Comparison of ENCODE assay signal across 8 mouse cellular contexts in genomic region chr2:122312722-122313417, GRCm38 (mm10). TPM values are rescaled to one million over a fixed set of nuclear protein-coding genes. Genes with fewer than 3 reads are reported as not detected.
A peak's percentile ranks its signal among the peaks of the same experiment; 100 is the strongest.
DNase-seq lines count a peak whose midpoint lies in the region; ATAC-seq and TF ChIP-seq lines count a peak whose summit lies in the region.

No protein-coding gene starts in this region.

- no peaks in the 10 kb centered on the region for H3K36me3 ChIP-seq in liver, postnatal 0 days (replicated peaks; ENCODE audit: insufficient read depth, low read length)
- H3K36me3 ChIP-seq in neural tube, embryonic 13.5 days, result no peaks in the 10 kb centered on the region

- H3K27ac ChIP-seq in liver, postnatal 0 days (ENCODE audit: low read depth), result no peak overlapping the region
- no peak overlapping the region for H3K27ac ChIP-seq in neural tube, embryonic 13.5 days (replicated peaks)

- peak overlapping the region; percentile 17 for H3K4me3 ChIP-seq in liver, postnatal 0 days (ENCODE audit: low read depth, low read length)
- H3K4me3 ChIP-seq in neural tube, embryonic 13.5 days, result peak overlapping the region; percentile 14; the same call in 1 of the 2 replicates

- peak; percentile 74 for TF ChIP-seq CTCF in liver, postnatal 0 days (IDR thresholded peaks at IDR 0.05; ENCODE audit: low read depth)

- peak; percentile 58 for DNase-seq in CD4-positive helper T cell, adult 2 months (ENCODE audit: low read depth, low spot score)
- peak; percentile 82 for DNase-seq in embryo, embryonic 11 days
- peak; percentile 17 for DNase-seq in kidney, adult 11 months
- peak; percentile 73 for DNase-seq in liver, postnatal 0 days
- peak; percentile 41 to 80 for DNase-seq in thymus, postnatal 10 days (ENCODE audit: low spot score in 2 of 2)

- peak; percentile 49 for ATAC-seq in activated CD4-positive, CD25-positive, alpha-beta regulatory T cell, adult 4 months
- peak; percentile 84 for ATAC-seq in granulocyte monocyte progenitor cell, adult 5-6 weeks (replicated peaks; ENCODE audit: poor library complexity, severe bottlenecking)
- ATAC-seq in liver, postnatal 0 days, result no peak
- ATAC-seq in neural tube, embryonic 13.5 days (ENCODE audit: low read depth), result peak; percentile 59; the same call in 1 of the 2 replicates

- 5% methylated on average over 27 of the region's 27 CpGs for WGBS in liver, postnatal 0 days (ENCODE audit: insufficient replicate concordance)
- WGBS in neural tube, embryonic 13.5 days, result 4% methylated on average over 27 of the region's 27 CpGs

- peaks cover 8% of the 10 kb centered on the region for H3K4me1 ChIP-seq in liver, postnatal 0 days (ENCODE audit: insufficient read depth)
- peaks cover 11% of the 10 kb centered on the region for H3K4me1 ChIP-seq in neural tube, embryonic 13.5 days (replicated peaks)

- H3K9me3 ChIP-seq in liver, postnatal 0 days (ENCODE audit: low read length), result no peaks in the 10 kb centered on the region
- H3K9me3 ChIP-seq in neural tube, embryonic 13.5 days, result no peaks in the 10 kb centered on the region

- TF ChIP-seq EP300 in liver, postnatal 0 days (IDR thresholded peaks at IDR 0.05; ENCODE audit: low read depth), result no peak

- peaks cover 60% of the 10 kb centered on the region for H3K27me3 ChIP-seq in liver, postnatal 0 days (ENCODE audit: insufficient read depth, low read length)
- peaks cover 65% of the 10 kb centered on the region for H3K27me3 ChIP-seq in neural tube, embryonic 13.5 days

- no peak overlapping the region for H3K9ac ChIP-seq in liver, postnatal 0 days (replicated peaks)
- no peak overlapping the region for H3K9ac ChIP-seq in neural tube, embryonic 13.5 days

- H3K4me2 ChIP-seq in liver, postnatal 0 days (ENCODE audit: low read depth, low read length), result peak overlapping the region; percentile 53
- H3K4me2 ChIP-seq in neural tube, embryonic 13.5 days, result peak overlapping the region; percentile 40

RNA-seq across cellular contexts. Expression of gene Duoxa1, which starts 0.7 kb away (rescaled TPM):
- polyA plus RNA-seq in activated CD4-positive, CD25-positive, alpha-beta regulatory T cell, adult 4 months (2017; shearing (Covaris generic)), result under 1 TPM in 1 of 2 experiments, not detected in 1; 0.25 TPM
- not detected in 2 replicates for total RNA-seq in granulocyte monocyte progenitor cell, adult 5-6 weeks (2014; fragmentation: Nextera tagmentation)
- total RNA-seq in granulocyte monocyte progenitor cell, adult 5-6 weeks (2017), result 0.10 TPM in 1 of 2 replicates, not detected in the other
- not detected in 2 replicates for polyA plus RNA-seq in liver, postnatal 0 days (2015; fragmentation: Nextera tagmentation; extraction: Ambion mirVana)
- polyA plus RNA-seq in neural tube, embryonic 13.5 days (2015; fragmentation: Nextera tagmentation; extraction: Ambion mirVana), result 0.29 TPM in 1 of 2 replicates, not detected in the other

RNA-seq across cellular contexts. Expression of gene Duox1, which starts 2.6 kb away (rescaled TPM):
- not detected for polyA plus RNA-seq in activated CD4-positive, CD25-positive, alpha-beta regulatory T cell, adult 4 months (2017; shearing (Covaris generic))
- total RNA-seq in granulocyte monocyte progenitor cell, adult 5-6 weeks (2014; fragmentation: Nextera tagmentation), result not detected in 2 replicates
- total RNA-seq in granulocyte monocyte progenitor cell, adult 5-6 weeks (2017), result not detected in 2 replicates
- not detected in 2 replicates for polyA plus RNA-seq in liver, postnatal 0 days (2015; fragmentation: Nextera tagmentation; extraction: Ambion mirVana)
- polyA plus RNA-seq in neural tube, embryonic 13.5 days (2015; fragmentation: Nextera tagmentation; extraction: Ambion mirVana), result 0.06 and 0.13 TPM in 2 replicates

RNA-seq across cellular contexts. Expression of gene Duoxa2, which starts 14.2 kb away (rescaled TPM):
- not detected for polyA plus RNA-seq in activated CD4-positive, CD25-positive, alpha-beta regulatory T cell, adult 4 months (2017; shearing (Covaris generic))
- not detected in 2 replicates for total RNA-seq in granulocyte monocyte progenitor cell, adult 5-6 weeks (2014; fragmentation: Nextera tagmentation)
- not detected in 2 replicates for total RNA-seq in granulocyte monocyte progenitor cell, adult 5-6 weeks (2017)
- polyA plus RNA-seq in liver, postnatal 0 days (2015; fragmentation: Nextera tagmentation; extraction: Ambion mirVana), result not detected in 2 replicates
- not detected in 2 replicates for polyA plus RNA-seq in neural tube, embryonic 13.5 days (2015; fragmentation: Nextera tagmentation; extraction: Ambion mirVana)

RNA-seq across cellular contexts. Expression of gene Duox2, which starts 14.6 kb away (rescaled TPM):
- polyA plus RNA-seq in activated CD4-positive, CD25-positive, alpha-beta regulatory T cell, adult 4 months (2017; shearing (Covaris generic)), result not detected
- total RNA-seq in granulocyte monocyte progenitor cell, adult 5-6 weeks (2014; fragmentation: Nextera tagmentation), result not detected in 2 replicates
- not detected in 2 replicates for total RNA-seq in granulocyte monocyte progenitor cell, adult 5-6 weeks (2017)
- polyA plus RNA-seq in liver, postnatal 0 days (2015; fragmentation: Nextera tagmentation; extraction: Ambion mirVana), result 0.02 TPM in 2 replicates
- polyA plus RNA-seq in neural tube, embryonic 13.5 days (2015; fragmentation: Nextera tagmentation; extraction: Ambion mirVana), result not detected in 2 replicates

RNA-seq across cellular contexts. Expression of gene Shf, which starts 56.1 kb away (rescaled TPM):
- under 1 TPM in 1 of 2 experiments, not detected in 1; 0.33 TPM for polyA plus RNA-seq in activated CD4-positive, CD25-positive, alpha-beta regulatory T cell, adult 4 months (2017; shearing (Covaris generic))
- 2.0 and 6.4 TPM in 2 replicates for total RNA-seq in granulocyte monocyte progenitor cell, adult 5-6 weeks (2014; fragmentation: Nextera tagmentation)
- 1.9 and 3.8 TPM in 2 replicates for total RNA-seq in granulocyte monocyte progenitor cell, adult 5-6 weeks (2017)
- 1.2 and 1.3 TPM in 2 replicates for polyA plus RNA-seq in liver, postnatal 0 days (2015; fragmentation: Nextera tagmentation; extraction: Ambion mirVana)
- polyA plus RNA-seq in neural tube, embryonic 13.5 days (2015; fragmentation: Nextera tagmentation; extraction: Ambion mirVana), result 12.7 and 17.2 TPM in 2 replicates

Comparison
In these comparisons a context has a peak if more than half of its experiments do, and no peak if none do; other contexts are left out.
1. DNase-seq: peak in every context shown above with its lines; median percentile 82 in embryo, embryonic 11 days; 73 in liver, postnatal 0 days; 60 in thymus, postnatal 10 days; 58 in CD4-positive helper T cell, adult 2 months; 17 in kidney, adult 11 months.